Mouse (Mus musculus) E14TG2a.4 (cell line): Measurements from ENCODE around the gene Kcng4.

ENCODE experiments used
- CTCF ChIP-seq: conservative IDR thresholded peaks from 2 replicates; pipeline ENCODE4 v1.5.1; 2014; ENCODE audit warnings: low read length
- NANOG ChIP-seq: IDR thresholded peaks from 2 replicates; pipeline ENCODE4 v1.6.1; 2014; ENCODE audit warnings: borderline replicate concordance, low read length, mixed read lengths
- POU5F1 ChIP-seq: IDR thresholded peaks from 2 replicates; pipeline ENCODE4 v1.6.1; 2014; ENCODE audit warnings: low read length, borderline replicate concordance

GRCm38 (mm10) chr8:119618887-119619286, 16.6 kb downstream of the Kcng4 start:
- TF ChIP-seq CTCF (no peak), NANOG (no peak), POU5F1 (no peak)
